Mouse (Mus musculus) heart, postnatal 4 days (tissue): ENCODE results near the gene Atoh7. TPM values are rescaled to one million over a fixed set of nuclear protein-coding genes. Genes with fewer than 3 reads are reported as not detected.

ENCODE experiments used
- total RNA-seq, 2 experiments: library from RNA; stranded (reverse); gene quantifications; 2 replicates each; pipeline ENCODE4 v1.2.3; 2021

The Atoh7 gene
- total RNA-seq, 2 experiments from 2014 or later, result not detected

Other genes starting within 250 kb of the Atoh7 start
- 10 to 100 TPM; 27.9 to 29.6 TPM for gene Tet1, start 190.7 kb upstream of the Atoh7 start, total RNA-seq
- gene Slc25a16, start 179.0 kb upstream of the Atoh7 start, total RNA-seq, result 10 to 100 TPM; 24.6 to 26.9 TPM
- gene Dna2, start 152.6 kb upstream of the Atoh7 start, total RNA-seq, result 10 to 100 TPM; 12.0 to 13.5 TPM
- gene Rufy2, start 119.4 kb upstream of the Atoh7 start, total RNA-seq, result 10 to 100 TPM; 13.7 to 15.6 TPM
- gene Hnrnph3, start 75.4 kb upstream of the Atoh7 start, total RNA-seq, result 10 to 100 TPM; 40.2 to 45.2 TPM
- 1 to 10 TPM; 2.4 to 2.7 TPM for gene Pbld2, start 75.3 kb upstream of the Atoh7 start, total RNA-seq
- gene Pbld1, start 39.5 kb upstream of the Atoh7 start, total RNA-seq, result under 1 TPM; 0.59 to 0.93 TPM
- 10 to 100 TPM; 69.3 to 75.7 TPM for gene Mypn, start 104.3 kb downstream of the Atoh7 start, total RNA-seq
- gene Herc4, start 144.2 kb downstream of the Atoh7 start, total RNA-seq, result 10 to 100 TPM; 45.2 to 45.8 TPM